Mouse (Mus musculus) cerebellum, adult (tissue): ENCODE measurements at regions not wholly inside any gene's neighbourhood (a gene's known extent, or its start where the extent isn't known, plus 50 kb on each side); places are given as distances from the start of the nearest gene placed in this dataset.
A peak's percentile ranks its signal among the peaks of the same experiment; 100 is the strongest.

Source experiments
- ATAC-seq: cut with Nextera tagmentation; 2 replicates; pipeline ENCODE4 v1.9.2; 2017; ENCODE audit warnings: mild to moderate bottlenecking, moderate library complexity, mixed read lengths; ENCODE audit not compliant: insufficient number of reproducible peaks, low FRiP score, low TSS enrichment

DNA sequence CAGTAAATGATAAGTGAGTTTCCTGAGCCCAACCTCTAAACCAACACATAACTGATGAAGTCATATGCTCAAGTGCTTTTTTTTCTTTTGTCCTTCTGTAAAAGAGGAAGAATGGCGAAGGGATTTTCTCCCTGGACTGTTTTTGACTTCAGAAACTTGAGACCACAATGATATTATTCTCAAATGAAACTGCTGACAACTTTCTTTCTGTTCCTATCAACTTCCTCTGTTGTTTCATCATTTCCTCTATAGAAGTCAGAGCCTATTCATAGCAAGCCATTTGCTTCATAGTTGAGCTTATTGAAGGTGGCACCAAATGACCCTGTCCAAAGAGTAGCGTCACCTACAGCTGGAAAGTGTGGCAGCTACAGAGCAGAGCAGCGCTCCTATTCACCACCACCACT is 140.2 kb downstream of the Nfkbiz start:
- ATAC-seq: no peak

GRCm38 (mm10) chr16:55691069-55691468 is 147.6 kb downstream of the Nfkbiz start:
- ATAC-seq: no peak

DNA sequence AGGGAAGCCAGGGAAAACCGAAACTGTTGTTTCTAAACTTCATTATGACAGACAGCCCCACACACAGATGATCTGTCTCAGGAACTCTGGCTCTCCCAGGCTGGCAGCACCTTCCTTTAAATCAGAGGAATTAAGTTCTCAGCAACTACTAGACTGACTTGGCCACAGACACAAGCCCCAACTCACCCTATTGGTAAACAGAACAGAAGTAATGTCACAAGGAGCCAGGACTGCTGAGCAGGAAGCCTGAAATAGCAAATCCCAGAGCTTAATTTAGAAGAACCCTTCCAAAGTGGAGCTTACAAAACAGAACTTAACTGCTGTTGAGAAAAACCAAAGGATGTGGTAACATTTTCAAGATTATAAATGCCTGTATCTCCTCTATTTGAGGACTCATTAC is 174.8 kb downstream of the Nfkbiz start:
- no peak for ATAC-seq

GRCm38 (mm10) chr16:55636667-55637450 is 201.8 kb downstream of the Nfkbiz start:
- ATAC-seq: no peak

- 0 out of 2 replicates have a peak, but pooled peaks have one; percentile 31 for ATAC-seq
These were observed 202.5 kb downstream of the Nfkbiz start for GRCm38 (mm10) chr16:55636224-55636623.

DNA sequence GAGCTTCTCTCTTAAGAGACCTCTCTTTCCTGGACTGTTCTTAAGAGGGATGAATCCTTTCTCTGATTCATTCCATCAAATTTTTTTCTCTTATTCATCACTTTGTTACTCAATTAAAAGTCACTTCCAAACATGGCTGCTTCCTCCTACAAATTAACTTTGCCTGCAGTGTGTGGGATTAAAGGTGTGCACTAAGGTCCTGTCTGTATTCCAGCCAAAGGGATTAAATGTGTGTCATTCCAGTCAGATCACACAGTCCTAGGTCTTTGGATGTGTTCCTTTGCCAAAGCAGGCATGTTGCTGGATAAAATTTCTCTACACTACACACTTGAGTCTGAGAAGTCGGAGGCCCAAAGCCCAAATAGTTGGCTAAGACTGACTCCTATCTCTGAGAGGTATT is 204.0 kb downstream of the Nfkbiz start:
- ATAC-seq: no peak

DNA sequence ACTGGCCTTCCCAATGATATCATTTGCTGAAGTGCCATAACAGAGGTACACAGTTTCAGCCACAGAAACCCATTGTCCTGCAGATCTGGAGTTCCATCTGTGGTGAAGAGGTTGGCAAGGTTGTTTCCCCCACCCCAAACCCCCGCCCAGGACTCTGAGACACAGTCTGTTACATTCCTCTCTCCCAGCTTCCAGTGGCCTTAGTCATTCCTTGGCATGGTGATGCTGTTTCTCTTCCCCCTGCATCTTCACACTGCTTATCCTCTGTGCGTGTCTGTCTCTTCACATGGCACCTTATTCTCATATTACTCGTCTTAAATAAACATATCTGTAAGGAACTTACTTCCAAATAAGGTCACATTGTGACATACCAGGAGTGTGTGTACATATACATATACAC is 206.5 kb downstream of the Nfkbiz start:
- no peak for ATAC-seq

- no peak for ATAC-seq
These were observed 207.1 kb downstream of the Nfkbiz start for GRCm38 (mm10) chr16:55631637-55632036.

DNA sequence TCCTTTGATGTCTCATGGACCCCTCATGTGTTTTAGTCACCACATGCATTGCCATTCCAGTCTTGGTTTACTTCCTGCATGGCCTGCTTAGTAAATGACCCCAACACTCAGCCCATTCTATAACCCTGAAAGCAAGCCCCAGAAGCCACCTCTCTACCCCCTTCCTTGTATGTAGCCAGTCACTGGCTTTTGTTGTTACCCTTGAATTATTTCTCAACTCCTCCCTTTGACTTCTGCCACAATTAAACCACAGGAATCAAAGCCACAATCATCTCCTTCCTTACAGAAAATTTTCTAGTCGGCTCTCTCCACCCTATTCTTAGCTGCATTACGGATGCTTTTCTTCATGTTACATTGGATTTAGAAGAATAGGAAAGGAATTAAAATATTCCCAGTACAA is 207.7 kb downstream of the Nfkbiz start:
- ATAC-seq: no peak

GRCm38 (mm10) chr16:55627531-55627930 is 211.2 kb downstream of the Nfkbiz start:
- ATAC-seq: no peak

GRCm38 (mm10) chr16:55623422-55623821 is 215.3 kb downstream of the Nfkbiz start:
- no peak for ATAC-seq

DNA sequence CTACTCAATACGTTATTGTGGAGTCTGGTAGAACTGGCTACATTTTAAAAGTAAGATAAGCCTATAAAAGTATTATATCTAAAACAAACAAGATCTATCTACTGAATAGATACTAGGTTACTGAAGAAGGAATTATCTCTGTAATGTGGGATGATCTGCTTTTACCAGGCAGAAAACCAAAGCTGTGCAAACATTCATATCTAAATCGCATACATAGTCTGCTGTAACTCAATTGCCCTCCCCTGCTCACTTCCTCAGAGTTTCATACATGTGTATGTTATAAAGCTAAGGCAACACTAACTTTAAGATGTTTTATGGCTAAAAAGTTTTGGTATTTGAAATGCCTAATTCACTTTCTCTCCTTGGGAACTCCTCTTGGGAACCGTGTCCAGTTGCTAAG is 219.0 kb downstream of the Nfkbiz start:
- ATAC-seq: no peak

- ATAC-seq: no peak
These were observed 220.7 kb downstream of the Nfkbiz start for GRCm38 (mm10) chr16:55617958-55618357.

DNA sequence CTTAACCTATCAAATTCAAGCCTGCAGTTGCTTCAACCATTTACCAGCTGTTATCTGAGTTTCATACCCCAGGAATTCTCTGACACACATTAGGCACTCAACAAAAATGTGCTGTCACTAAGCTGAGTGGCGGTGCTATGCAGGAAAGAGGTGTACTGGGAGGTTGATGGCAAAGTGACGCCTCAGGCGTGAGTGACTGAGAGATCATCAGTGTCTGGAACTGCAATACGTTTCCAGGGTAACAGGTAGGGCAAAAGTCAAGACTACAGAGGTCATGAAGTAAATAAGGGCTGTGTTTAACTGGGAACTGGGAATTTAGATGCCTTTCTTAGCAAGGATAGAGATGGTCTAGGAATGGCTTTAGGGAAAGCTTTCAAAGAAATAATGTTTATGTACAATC is 221.2 kb downstream of the Nfkbiz start:
- ATAC-seq: no peak

- no peak for ATAC-seq
These were observed 222.1 kb downstream of the Nfkbiz start for GRCm38 (mm10) chr16:55616408-55617120.

DNA sequence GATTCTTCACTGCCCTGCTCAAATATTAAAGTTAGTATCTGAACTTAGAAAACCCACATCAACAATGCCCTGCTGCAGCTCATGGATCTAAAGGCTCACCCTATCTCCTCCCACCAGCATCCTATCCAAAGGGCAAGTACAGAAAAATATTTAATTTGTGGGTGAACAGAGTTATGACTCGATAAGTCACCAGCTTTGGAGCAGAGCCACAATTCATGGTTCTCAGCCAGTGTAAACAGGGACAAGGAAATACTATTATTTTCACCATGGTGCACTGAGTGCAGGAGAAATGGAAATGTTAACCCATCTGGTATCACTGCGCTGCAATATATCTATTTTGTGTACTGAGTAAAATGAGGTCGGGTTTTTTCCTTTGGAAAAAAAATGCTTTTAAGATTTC is 225.8 kb downstream of the Nfkbiz start:
- no peak for ATAC-seq

DNA sequence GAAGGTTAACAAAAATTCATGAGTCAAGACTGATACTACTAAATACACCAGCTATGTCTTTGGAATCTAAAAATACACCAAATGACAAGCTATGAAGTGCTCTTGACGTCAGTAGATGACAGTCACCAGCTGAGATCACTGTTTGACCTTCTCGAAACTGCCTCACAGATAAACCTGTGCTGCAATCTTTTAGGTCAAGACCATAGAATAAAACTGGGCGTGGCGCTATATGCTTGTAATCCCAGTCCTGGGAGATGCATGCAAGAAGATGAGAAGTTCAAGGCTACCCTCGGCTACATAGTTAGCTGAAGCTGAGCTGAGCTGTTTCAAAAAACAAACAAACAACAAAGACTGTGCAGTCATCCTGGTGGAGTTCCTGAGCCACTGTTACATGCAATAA is 226.7 kb downstream of the Nfkbiz start:
- no peak for ATAC-seq

GRCm38 (mm10) chr16:55611172-55611571 is 227.5 kb downstream of the Nfkbiz start:
- ATAC-seq: no peak

- no peak for ATAC-seq
These were observed 230.3 kb downstream of the Nfkbiz start for GRCm38 (mm10) chr16:55608361-55608760.

DNA sequence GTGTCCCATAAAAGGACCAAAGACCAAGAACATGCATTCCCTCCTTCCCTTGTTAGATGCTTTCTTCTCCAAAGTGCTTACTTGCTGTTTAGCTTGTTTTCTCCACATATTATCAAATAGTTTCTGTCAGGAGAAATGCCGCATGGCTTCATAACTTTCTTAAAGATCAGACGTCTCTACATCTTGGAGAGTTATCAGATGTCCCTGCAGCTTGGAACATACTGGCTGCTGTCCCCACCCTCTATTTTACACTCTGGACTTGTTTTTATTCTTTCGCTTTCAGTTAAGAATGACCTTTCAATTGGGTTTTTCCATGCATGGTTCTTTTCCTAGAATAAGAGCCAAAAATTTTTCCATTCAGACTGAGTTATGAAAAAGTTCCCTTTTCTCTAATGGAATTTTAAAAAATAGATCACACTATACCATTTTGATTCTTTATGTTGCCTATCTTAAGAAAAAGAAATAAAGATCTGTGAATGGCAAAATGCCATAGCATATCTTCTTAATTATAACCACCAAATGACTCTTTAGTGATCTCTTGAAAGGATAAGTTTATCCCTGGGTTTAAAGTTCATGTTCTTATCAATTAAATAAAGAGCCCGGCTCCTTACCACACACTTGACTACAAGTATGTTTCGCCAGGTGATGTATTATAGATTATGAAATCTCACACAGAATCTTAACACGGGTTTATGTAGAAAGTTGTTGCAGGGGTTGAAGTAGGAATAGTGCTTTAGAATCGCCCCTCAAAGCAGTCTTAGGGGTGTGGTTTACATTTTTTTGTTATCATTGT is 232.1 kb downstream of the Nfkbiz start:
- ATAC-seq: no peak

GRCm38 (mm10) chr16:55603611-55604010 is 235.1 kb downstream of the Nfkbiz start:
- ATAC-seq: no peak
